Mouse (Mus musculus) adipocyte (in vitro differentiated cells): ENCODE measurements at regions not wholly inside any gene's neighbourhood (a gene's known extent, or its start where the extent isn't known, plus 50 kb on each side); places are given as distances from the start of the nearest gene placed in this dataset.

Experiments
- DNase-seq: peaks from one replicate; pipeline ENCODE4 v3.0.0-alpha.2; 2016; ENCODE audit warnings: low spot score

- DNase-seq: no peak
Measured at GRCm38 (mm10) chrX:11487876-11488275, 160.3 kb downstream of the H2al1j start.

DNA sequence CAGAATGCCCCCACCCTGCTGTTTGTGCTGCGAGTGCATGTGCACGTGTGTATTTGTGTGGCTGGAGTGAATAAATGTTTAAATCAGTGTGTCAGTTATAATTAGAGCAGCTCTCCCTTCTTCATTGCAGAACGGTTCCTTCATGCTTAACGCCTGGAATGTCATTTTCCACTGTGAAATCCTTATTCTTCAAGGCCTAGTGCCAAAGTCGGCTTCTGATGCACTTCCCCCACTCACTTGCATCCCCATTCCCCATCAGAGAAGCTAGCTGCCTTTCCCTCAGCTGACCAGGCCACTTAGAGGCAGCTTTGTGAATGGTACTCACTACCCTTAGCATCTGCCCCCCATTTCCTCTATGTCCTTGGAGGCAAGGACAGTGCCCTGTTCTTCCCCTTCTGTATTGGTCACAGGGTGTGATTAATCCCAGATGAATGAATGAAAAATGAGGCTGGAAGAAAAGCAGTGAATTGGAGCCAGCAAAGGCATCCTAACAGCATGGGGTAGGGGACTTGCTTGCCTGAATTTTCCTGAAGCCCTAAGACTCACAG is 162.6 kb downstream of the H2al1j start:
- no peak for DNase-seq

GRCm38 (mm10) chrX:11491235-11491634 is 163.6 kb downstream of the H2al1j start:
- DNase-seq: no peak

DNA sequence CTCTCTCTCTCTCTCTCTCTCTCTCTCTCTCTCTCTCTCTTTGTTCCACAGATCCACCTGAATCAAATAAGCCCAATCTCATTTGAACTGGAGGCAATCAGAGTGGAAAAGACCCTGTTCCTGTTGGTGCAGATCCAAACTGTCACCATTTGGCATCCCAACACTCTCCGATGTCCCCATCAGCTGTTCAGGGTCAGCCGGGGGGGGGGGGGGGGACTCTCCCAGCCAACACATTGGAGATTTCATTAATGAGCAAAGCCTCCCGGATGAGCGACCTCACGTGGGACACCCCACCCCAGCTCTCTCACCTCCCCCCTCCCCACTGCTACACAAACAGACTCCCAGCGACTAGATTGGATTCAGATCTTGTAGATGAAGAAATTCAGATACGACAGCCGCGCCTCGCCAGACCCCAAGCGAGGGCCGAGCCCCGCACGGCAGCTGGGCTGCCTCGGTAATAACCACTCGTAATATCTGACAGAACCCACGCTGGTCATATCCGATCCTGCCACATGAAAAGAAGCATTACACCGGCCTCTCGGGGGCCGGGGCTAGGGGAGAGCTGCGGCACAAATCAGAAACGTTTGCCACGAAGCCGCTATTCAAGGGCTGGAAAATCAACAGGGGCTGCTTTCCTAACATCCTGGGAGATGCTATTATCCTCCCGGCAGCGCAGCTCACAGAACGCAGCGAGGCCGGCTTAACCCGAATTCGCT is 164.2 kb downstream of the H2al1j start:
- DNase-seq: no peak

GRCm38 (mm10) chrX:11493526-11494245 is 166.1 kb downstream of the H2al1j start:
- no peak for DNase-seq

DNA sequence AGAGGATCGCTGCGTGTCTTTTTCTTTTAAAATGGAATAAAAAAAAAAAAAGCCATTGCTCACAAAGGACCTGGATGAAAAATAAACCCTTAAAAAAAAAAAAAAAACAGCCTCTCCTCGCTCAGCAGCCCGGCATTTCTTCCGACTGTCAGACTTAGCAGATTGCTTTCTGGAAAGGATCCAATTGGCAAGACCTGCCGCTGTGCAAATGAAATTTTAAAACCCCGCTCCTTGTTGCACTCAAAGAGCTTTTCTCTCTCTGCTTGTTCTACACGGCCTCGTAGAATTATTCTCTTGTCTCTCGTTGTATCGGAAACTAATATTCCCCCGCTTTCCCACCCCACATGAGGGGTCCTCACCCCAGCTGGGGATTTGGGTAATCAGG is 166.6 kb downstream of the H2al1j start:
- DNase-seq: peak; percentile 36

DNA sequence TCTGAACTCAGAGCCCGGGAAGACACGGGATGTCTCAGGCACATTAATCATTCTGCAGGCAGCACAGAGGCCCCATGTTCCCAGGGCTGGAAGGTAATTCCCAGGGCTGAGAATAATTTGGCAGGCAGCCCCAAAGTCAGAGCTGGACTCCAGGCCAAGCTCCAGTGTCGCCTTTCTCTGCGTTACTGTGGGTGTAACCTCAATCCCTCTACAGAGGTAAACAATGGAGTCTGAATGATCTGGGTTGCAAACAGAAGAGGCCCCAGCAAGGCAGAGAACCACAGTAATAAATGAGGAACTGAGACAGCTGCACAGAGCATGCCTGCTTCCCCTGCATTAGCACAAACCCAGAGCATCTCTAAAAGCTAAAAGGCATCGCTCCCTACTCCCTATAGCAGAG is 184.8 kb downstream of the H2al1j start:
- DNase-seq: peak; percentile 90

GRCm38 (mm10) chrX:11512928-11513327 is 185.3 kb downstream of the H2al1j start:
- peak; percentile 86 for DNase-seq

DNA sequence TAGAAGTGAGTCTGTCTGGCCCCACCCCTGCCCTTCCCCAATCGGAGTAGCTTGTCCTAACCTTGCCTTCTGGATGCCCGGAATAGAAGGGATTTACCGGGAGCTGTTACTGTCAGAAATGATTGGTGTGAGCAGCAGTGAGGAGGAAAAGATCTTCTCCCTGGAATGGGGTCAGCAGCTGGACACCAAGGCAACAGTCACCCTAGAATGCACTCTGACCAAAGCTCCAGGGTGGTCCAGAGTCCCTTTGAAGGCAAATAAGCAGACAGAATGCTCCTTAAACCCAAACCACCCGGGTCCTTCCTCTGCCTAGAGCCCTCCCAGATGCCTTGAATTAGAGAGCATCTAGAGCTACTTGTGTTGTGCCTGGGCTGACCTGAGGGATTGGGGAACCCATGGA is 196.2 kb downstream of the H2al1j start:
- no peak for DNase-seq

DNA sequence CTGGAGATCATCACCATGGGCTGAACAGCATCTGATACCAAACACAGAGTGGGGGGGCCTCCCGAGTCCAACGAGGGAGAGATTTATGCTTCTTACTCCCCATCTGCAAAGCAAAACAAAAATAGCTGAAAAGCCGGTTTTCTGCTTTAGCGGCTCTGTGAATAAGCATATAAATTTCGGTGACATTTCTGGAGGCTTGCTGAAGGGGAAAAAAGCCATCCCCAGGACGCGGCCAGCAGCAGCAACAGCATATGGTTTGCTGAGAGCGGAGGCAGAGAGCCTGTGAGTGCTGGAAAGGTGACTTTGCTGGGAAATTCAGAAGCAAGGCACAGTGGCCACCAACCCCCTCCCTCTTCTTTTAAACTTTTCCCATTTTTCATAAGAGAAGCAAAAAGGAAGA is 197.7 kb downstream of the H2al1j start:
- DNase-seq: no peak

GRCm38 (mm10) chrX:11528589-11528988 is 201.0 kb downstream of the H2al1j start:
- peak; percentile 31 for DNase-seq

DNA sequence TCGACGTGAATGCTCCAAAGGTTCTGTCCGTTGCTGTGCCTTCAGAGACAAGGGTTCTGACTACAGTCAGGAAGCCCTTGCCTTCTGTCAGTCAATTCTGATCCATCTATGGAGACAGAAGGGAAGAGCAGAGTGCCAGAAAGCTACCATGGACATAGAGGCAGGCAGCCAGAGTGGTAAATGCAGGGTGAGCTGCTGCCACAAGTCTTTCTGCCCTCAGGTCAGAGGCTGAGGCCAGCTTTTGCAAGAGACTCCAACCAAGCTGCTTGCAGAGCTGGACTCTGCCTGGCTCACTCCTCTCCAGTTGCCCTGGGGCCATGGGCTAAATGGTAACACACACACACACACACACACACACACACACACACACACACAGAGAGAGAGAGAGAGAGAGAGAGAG is 201.6 kb downstream of the H2al1j start:
- peak; percentile 53 for DNase-seq

DNA sequence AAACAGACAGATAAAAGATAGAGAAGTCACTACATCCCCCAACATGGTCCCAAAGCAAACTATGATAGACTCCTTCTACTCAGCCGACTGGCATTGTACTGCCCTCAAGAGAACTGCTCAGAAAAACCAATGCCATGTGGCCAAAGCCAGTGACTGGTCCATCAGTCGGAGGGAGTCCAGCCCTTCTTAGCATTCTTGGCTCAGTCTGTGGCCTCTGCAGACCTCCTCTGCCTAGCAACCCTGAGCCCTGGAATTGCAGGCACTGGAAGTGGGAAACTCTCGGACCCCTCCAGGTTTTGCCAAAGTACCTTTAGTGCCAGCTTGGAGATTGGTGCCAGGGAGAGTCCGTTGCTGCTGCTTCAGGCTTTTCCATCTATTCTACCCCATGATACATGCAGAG is 205.2 kb downstream of the H2al1j start:
- DNase-seq: no peak

- no peak for DNase-seq
Measured at GRCm38 (mm10) chrX:11533871-11534270, 206.2 kb downstream of the H2al1j start.

- no peak for DNase-seq
Measured at GRCm38 (mm10) chrX:11541011-11541410, 213.4 kb downstream of the H2al1j start.

DNA sequence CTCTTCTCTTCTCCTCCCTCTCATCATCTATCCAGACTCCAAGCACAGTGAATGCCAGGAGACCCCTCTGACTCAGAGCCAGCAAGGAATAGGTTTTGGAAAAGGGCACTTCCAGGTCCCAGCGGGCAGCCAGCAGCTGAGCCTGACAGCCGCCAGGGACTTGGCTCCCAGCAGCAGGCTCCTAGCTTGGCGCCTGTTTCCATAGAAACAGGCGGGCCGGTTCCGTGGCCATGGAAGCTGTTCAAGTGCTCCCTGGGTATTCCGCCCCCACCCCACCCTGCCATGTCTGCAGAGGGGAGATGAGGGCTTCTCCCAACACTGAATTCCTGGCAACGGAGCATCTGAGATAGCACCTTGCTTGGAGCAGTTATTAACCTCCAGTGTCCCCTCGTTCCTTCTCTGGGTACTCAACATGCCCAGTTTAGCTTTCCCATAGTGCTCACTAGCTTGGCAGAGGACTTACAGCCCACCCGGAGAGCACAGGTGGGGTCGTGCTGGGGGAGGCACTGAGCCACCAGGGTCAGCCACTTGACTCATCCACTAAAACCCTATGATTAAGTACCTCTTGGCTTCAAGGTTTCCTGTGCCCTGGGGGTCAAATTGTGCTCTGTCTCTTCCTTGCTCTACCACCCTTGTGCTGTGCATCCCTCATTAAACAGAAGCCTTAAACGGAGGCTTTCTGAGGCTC is 222.7 kb downstream of the H2al1j start:
- no peak for DNase-seq

DNA sequence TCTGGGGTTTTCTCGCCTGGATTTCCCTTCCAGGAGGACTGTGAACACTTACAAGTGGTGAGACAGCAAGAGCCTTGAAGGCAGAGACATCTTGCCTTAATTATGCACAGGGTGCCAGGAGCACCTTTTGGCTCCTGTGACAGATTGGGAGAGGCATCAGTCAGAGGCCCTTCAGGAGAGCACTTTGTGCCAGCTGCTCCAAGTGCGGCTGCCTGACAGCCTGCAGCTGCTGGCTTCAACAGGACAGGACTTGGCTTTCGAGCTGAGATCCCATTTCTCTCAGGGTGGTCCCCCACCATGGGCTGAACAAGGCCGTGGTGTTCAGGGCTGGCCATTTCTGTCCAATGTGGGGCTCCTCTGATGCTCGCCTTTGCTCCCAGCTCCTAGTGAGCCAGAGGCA is 224.6 kb downstream of the H2al1j start:
- no peak for DNase-seq

GRCm38 (mm10) chrX:11555035-11555570 is 227.5 kb downstream of the H2al1j start:
- DNase-seq: peak; percentile 85

GRCm38 (mm10) chrX:11558260-11558659 is 230.6 kb downstream of the H2al1j start:
- DNase-seq: no peak

DNA sequence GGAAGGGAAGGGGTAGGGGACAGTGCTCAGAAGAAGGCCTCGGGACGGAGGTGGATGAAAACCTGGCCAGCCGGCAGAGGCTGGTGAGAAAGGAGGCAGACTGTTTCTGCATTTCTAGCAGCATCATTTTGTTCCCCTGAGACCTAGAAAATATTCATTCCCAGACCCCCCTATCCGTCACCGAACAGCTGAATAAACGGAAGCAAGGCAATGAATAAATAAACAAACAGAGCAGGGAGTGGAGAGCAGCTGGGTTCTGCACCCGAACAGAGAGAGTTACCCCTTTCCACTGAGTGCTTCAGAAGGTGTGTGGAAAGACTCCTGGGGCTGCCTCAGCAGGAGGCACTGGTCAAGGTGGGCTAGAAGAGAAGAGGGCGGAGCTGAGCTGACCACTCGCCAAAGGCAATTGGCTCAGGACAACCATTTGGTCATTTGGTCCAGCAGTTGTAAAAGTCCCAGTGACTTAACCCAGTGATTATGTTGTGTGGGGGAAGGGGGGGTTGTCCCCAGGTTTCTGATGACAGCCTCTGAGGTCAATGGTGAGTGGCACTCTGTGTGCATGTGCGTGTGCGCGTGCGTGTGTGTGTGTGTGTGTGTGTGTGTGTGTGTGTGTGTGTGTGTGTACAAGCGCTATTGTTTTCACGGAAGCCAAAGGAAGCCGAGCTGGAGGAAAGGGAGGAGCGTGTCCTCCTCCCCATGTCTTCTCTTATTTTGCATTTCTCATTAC is 233.1 kb downstream of the H2al1j start:
- DNase-seq: no peak

- DNase-seq: no peak
Measured at GRCm38 (mm10) chrX:11565888-11566287, 238.3 kb downstream of the H2al1j start.

DNA sequence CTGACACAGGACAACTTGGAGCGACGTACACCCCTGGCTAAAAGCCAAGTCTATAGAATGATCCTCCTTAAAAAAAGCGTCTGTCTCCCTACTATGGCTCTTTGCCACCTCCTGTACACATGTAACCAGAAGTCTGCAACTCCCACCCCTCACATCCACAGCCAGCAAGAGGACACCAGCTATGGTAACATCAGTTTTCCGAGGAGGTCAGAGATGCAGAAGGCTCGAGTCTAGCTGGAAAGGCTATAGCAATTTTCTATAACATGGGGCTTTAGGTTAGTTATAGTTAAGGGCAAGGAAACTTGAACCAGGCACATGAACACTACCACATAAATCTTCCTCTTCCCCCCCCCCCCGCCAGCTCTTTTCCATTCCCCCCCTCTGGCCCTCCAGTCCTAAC is 240.2 kb downstream of the H2al1j start:
- no peak for DNase-seq
